Mouse (Mus musculus): ENCODE measurements around the gene Rpap1.

Rpap1 gene

GRCm38 (mm10) chr2:119787206-119787883, at the start of gene Rpap1:
Gene Rpap1 (minus strand): TSS chr2:119787537.
- in situ Hi-C loops (cut with MboI; ENCODE audit: unreplicated experiment in 2 of 2) = loop anchor here (5.0 to 10.0 kb wide), 2 partner anchors 93 to 95 kb away; no protein-coding TSS in a partner anchor

- in situ Hi-C loops (cut with MboI; ENCODE audit: unreplicated experiment in 2 of 2) = loop anchor here in 1 of 2 experiments (25.0 kb wide), 1 partner anchor 328 kb away; the partner anchor contains the start of gene Ehd4
Observed at GRCm38 (mm10) chr2:119834231-119834630, 46.9 kb upstream of the Rpap1 start.

- in situ Hi-C loops (cut with MboI; ENCODE audit: unreplicated experiment in 2 of 2) = loop anchor here in 1 of 2 experiments (25.0 kb wide), 1 partner anchor 332 kb away; the partner anchor contains the start of gene Ehd4
Observed at GRCm38 (mm10) chr2:119830579-119830978, 43.2 kb upstream of the Rpap1 start.

- in situ Hi-C loops (cut with MboI; ENCODE audit: unreplicated experiment in 2 of 2) = no loop called here
Observed at GRCm38 (mm10) chr2:119821136-119821535, 33.8 kb upstream of the Rpap1 start.

GRCm38 (mm10) chr2:119818668-119819272, 31.4 kb upstream of the Rpap1 start:
- in situ Hi-C loops (cut with MboI; ENCODE audit: unreplicated experiment in 2 of 2) = no loop called here

- in situ Hi-C loops (cut with MboI; ENCODE audit: unreplicated experiment in 2 of 2) = no loop called here
Observed at GRCm38 (mm10) chr2:119817047-119817446, 29.7 kb upstream of the Rpap1 start.

- in situ Hi-C loops (cut with MboI; ENCODE audit: unreplicated experiment in 2 of 2) = no loop called here
Observed at GRCm38 (mm10) chr2:119816611-119817010, 29.3 kb upstream of the Rpap1 start.

- in situ Hi-C loops (cut with MboI; ENCODE audit: unreplicated experiment in 2 of 2) = no loop called here
Observed at GRCm38 (mm10) chr2:119814376-119814933, 27.1 kb upstream of the Rpap1 start.

- in situ Hi-C loops (cut with MboI; ENCODE audit: unreplicated experiment in 2 of 2) = no loop called here
Observed at GRCm38 (mm10) chr2:119811490-119812146, 24.3 kb upstream of the Rpap1 start.

- in situ Hi-C loops (cut with MboI; ENCODE audit: unreplicated experiment in 2 of 2) = no loop called here
Observed at GRCm38 (mm10) chr2:119810890-119811289, 23.6 kb upstream of the Rpap1 start.

- in situ Hi-C loops (cut with MboI; ENCODE audit: unreplicated experiment in 2 of 2) = no loop called here
Observed at GRCm38 (mm10) chr2:119808881-119809280, 21.5 kb upstream of the Rpap1 start.

- in situ Hi-C loops (cut with MboI; ENCODE audit: unreplicated experiment in 2 of 2) = no loop called here
Observed at GRCm38 (mm10) chr2:119808438-119808837, 21.1 kb upstream of the Rpap1 start.

- in situ Hi-C loops (cut with MboI; ENCODE audit: unreplicated experiment in 2 of 2) = no loop called here
Observed at GRCm38 (mm10) chr2:119805536-119805935, 18.2 kb upstream of the Rpap1 start.

GRCm38 (mm10) chr2:119804776-119805175, 17.4 kb upstream of the Rpap1 start:
- in situ Hi-C loops (cut with MboI; ENCODE audit: unreplicated experiment in 2 of 2) = no loop called here

GRCm38 (mm10) chr2:119804275-119804628, 16.9 kb upstream of the Rpap1 start:
- in situ Hi-C loops (cut with MboI; ENCODE audit: unreplicated experiment in 2 of 2) = no loop called here

- in situ Hi-C loops (cut with MboI; ENCODE audit: unreplicated experiment in 2 of 2) = no loop called here
Observed at GRCm38 (mm10) chr2:119803618-119804274, 16.4 kb upstream of the Rpap1 start.

GRCm38 (mm10) chr2:119802767-119803617, 15.7 kb upstream of the Rpap1 start:
- in situ Hi-C loops (cut with MboI; ENCODE audit: unreplicated experiment in 2 of 2) = no loop called here

- in situ Hi-C loops (cut with MboI; ENCODE audit: unreplicated experiment in 2 of 2) = no loop called here
Observed at GRCm38 (mm10) chr2:119800876-119801846, 13.8 kb upstream of the Rpap1 start.
